ENCODE assay signal across 10 mouse cellular contexts in the genomic region with DNA sequence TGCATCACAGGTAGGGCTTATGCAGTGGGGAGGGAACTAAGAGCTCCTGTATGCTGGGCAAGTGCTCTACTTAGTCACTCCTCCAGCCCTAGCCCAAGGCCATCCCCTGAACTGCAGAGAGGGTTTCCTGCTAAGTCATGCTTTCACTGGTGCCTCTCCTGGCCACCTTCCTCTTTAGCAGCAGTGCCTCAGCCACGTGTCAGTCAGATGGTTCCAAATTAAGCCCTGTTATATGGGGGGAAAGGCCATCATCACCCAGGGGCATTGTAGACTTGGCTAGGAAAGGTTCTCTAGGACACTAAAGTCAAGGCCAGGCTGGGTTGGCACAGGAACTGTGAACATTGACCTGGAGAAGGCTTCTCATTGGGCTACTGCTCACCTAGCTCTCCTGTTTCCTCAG. TPM values are rescaled to one million over a fixed set of nuclear protein-coding genes. Genes with fewer than 3 reads are reported as not detected.
DNase-seq lines count a peak whose midpoint lies in the region; ATAC-seq lines count a peak whose summit lies in the region.
"Had no signal": no experiment of that assay in that cellular context is flagged by ENCODE, and none has a peak within 500 bp of the region (broad histone marks: within the 10 kb centered on the region; RNA-seq: fewer than 3 reads in every experiment).

No protein-coding gene starts in this region.

- peak; percentile 44 for DNase-seq in layer of hippocampus, adult 9-11 months
- no peak for DNase-seq in layer of hippocampus, postnatal 36 days
- DNase-seq in adrenal gland, adult 8-10 months = peak; percentile 83
- DNase-seq in heart, postnatal 4 days = peak; percentile 42
- no peak for DNase-seq in testis, postnatal 14 days (ENCODE audit: low spot score)
- no peak for DNase-seq in frontal cortex, postnatal 14 days (ENCODE audit: low spot score in 2 of 2)
- DNase-seq: cerebellum, adult 9-11 months had no signal

- 0 out of 2 replicates have a peak, but pooled peaks have one; percentile 29 for ATAC-seq in megakaryocyte-erythroid progenitor cell, adult 5-6 weeks (replicated peaks; ENCODE audit: low FRiP score, low TSS enrichment, poor library complexity, severe bottlenecking)
- no peak for ATAC-seq in erythroblast, adult 5-6 weeks (replicated peaks; ENCODE audit: low FRiP score, poor library complexity, severe bottlenecking)
- ATAC-seq: Patski had no signal

RNA-seq across cellular contexts. Expression of a gene that starts 36.4 kb away (rescaled TPM):
- 10 to 100 TPM; 12.4 to 16.4 TPM for total RNA-seq in layer of hippocampus, postnatal 36 days (2021)
- 10 to 100 TPM; 33.3 to 60.0 (median 44.2) TPM for total RNA-seq in adrenal gland, adult 8-10 months (2022)
- 10 to 100 TPM; 14.4 to 16.7 TPM for total RNA-seq in heart, postnatal 4 days (2021)
- 11.2 and 14.3 TPM in 2 replicates for total RNA-seq in megakaryocyte-erythroid progenitor cell, adult 5-6 weeks (2014; fragmentation: Nextera tagmentation)
- 12.1 and 15.7 TPM in 2 replicates for total RNA-seq in megakaryocyte-erythroid progenitor cell, adult 5-6 weeks (2017)
- 0.58 and 5.4 TPM in 2 replicates for total RNA-seq in erythroblast, adult 5-6 weeks (2015; ENCODE audit: low replicate concordance)
- total RNA-seq in erythroblast, adult 5-6 weeks (2017; ENCODE audit: low replicate concordance) = 6.0 and 8.7 TPM in 2 replicates

RNA-seq across cellular contexts. Expression of a gene that starts 38.0 kb away (rescaled TPM):
- 100 to 1,000 TPM; 104 to 105 TPM for total RNA-seq in layer of hippocampus, postnatal 36 days (2021)
- total RNA-seq in adrenal gland, adult 8-10 months (2022) = 100 to 1,000 TPM; 229 to 400 (median 271) TPM
- 10 to 100 TPM; 54.0 to 55.5 TPM for total RNA-seq in heart, postnatal 4 days (2021)
- 49.6 and 57.4 TPM in 2 replicates for total RNA-seq in megakaryocyte-erythroid progenitor cell, adult 5-6 weeks (2014; fragmentation: Nextera tagmentation)
- 58.7 and 73.2 TPM in 2 replicates for total RNA-seq in megakaryocyte-erythroid progenitor cell, adult 5-6 weeks (2017)
- total RNA-seq in erythroblast, adult 5-6 weeks (2015; ENCODE audit: low replicate concordance) = 8.8 and 9.0 TPM in 2 replicates
- 9.9 and 14.5 TPM in 2 replicates for total RNA-seq in erythroblast, adult 5-6 weeks (2017; ENCODE audit: low replicate concordance)

Comparison
In these comparisons a context has a peak if more than half of its experiments do, and no peak if none do; other contexts are left out.
1. DNase-seq: peak in layer of hippocampus, adult 9-11 months (single experiment), adrenal gland, adult 8-10 months (single experiment) and heart, postnatal 4 days (single experiment); none in layer of hippocampus, postnatal 36 days (0 of 2), testis, postnatal 14 days (single experiment) and frontal cortex, postnatal 14 days (0 of 2).